Mouse (Mus musculus) telencephalon, adult 2 months (tissue): Measurements from ENCODE around the gene Numbl.

ENCODE experiments used
- DNase-seq: peaks from one replicate; pipeline ENCODE4 v3.0.0-alpha.2; 2011; ENCODE audit warnings: low read depth, low spot score

Numbl gene

GRCm38 (mm10) chr7:27324928-27325327 lies 66.7 kb downstream of the Numbl start:
- no peak for DNase-seq

- no peak for DNase-seq
These were observed 67.5 kb downstream of the Numbl start for GRCm38 (mm10) chr7:27325697-27326096.

DNA sequence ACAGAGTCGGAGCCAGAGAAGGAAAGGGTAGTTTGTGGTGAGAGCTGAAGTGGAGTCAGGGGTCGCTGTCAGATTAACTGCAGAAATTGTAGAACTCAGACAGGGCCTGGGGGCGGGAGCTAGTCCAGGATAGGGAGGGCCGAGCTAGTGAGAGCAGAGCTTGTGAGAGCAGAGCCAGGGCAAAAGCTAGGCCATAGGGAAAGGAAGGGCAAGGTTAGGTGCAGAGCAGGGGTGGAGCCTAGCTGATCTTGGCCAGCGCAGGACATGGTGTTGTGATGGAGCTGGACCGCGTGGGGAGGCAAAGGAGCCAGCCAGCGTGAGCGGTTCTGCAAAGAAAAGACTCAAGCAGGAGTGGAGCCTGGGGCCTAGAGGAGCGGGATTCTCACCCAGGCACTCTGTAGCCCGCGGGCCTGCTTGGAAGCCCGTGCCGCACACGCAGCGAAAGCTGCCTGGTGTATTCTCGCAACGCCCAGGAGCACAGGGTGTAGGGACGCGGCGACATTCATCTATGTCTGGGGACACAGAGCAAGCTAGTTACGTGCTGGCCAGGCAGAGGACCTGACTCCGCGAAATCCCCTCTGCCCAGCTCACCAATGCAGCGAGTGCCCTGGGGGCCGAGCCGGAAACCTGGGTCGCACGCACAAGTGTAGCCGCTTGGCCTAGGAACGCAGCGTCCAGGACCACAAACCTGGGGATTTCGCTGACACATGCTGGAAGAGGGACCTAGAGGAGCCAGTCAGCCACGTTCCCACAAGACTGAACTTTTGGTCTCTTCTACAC lies 68.1 kb downstream of the Numbl start:
- no peak for DNase-seq

GRCm38 (mm10) chr7:27327500-27327899 lies 69.3 kb downstream of the Numbl start:
- no peak for DNase-seq

DNA sequence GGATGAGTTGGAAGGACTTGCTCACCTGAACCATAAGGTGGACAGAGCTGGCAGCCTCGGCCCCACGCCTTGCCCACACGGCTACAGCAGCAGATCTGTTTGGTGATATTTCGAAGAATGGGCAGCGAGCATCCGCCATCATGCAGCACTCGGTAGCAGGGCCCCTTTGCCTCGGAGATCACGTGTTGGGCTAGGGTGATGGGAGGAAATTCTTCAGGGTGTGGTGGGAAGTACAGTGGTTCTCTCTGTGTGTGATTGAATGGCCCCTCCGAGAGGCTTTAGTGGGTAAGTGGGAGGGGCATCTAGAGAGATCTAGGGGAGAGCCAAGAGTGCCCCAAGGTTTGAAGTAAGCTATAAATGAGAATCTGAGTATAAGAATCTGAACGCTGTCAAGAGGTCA lies 69.9 kb downstream of the Numbl start:
- no peak for DNase-seq

DNA sequence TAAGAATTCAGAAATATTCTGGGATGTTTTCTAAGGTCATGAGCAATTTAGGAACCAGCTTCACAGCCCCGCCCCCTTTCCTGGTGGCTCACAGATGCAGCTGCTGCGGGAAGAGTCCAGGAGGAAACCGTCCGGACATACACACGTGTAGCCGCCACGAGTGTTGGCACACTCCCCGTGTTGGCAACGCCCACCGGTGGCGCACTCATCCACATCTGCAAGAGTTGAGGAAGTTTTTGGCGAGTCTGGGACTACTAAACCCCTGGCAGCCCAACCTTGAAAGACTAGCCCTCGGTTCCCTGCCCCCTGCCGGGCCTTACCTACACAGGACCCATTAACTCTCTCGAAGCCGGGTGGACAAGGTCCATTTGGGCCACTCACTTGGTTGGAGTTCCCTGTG lies 70.4 kb downstream of the Numbl start:
- DNase-seq, result no peak

DNA sequence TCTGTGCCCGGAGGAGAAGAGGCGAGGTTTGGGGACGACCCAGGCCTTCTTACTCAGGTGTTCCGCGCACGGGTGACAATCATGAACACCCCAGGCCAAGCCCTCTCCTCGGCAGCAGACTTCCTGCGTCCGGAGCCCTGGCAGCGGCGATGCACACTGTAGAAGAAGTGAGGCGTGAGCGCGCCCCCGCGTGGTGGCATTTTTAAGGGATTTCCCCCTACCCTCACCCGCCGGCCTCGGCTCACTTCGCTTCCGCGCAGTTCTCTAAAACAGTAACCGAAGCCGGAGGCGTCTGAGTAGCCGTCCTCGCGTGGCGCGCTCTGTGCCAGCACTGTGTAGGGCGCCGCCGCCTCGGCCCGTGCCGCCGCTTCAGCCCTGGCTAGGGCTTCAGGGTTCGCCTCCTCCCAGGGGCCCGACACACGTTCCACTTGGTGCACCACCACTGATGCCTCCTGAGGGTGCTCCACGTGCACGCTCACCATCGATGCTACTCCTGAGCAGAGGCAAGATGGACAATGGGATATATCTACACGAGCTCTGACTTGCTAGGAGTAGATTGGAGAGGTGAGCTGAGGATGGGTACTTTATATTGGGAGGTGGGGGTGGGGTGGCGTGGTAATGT lies 71.2 kb downstream of the Numbl start:
- DNase-seq, result no peak

- DNase-seq, result no peak
These were observed 71.7 kb downstream of the Numbl start for GRCm38 (mm10) chr7:27329981-27330380.

DNA sequence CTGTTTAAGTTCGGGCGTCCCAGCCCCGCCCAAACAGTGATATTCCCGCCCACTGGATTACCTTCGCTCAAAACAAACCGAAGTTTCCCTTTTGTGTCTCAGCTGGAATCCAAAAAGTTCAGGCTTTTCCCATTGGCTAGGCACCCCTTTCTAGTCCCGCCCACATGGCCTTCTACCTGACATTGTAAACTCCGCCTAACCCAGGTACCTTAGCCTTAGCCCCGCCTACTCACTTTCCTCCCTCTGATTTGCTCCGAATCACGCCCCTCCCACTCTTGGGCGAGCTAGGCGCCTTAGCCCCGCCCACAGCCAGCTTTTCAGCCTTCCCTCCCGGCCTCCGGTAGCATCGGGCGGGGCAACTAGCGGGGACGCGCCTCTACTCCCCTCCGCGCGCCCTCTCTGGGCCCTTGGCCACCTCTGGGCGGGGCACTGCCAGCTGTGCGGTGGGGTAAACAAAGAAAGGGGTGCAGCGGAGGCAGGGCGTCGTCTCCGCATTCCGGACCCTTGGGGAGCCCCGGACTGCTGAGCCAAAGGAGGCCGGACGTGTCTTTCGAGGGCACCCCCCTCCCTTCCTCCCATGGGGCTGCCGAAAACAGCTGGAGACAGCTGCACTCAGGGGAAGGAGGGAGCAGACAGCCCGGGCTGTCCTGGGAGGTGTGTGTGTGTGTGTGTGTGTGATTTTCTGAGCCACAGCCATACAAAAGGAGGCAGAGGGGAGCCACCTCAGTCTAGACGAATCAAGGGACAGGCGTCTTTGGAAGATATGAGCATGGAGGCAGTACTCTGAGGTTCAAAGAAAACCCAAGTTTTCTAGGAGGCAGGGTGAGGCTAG lies 72.7 kb downstream of the Numbl start:
- DNase-seq, result peak; percentile 40

GRCm38 (mm10) chr7:27331541-27331851 lies 73.3 kb downstream of the Numbl start:
- DNase-seq, result no peak
